Mouse (Mus musculus) layer of hippocampus, postnatal 14 days (tissue): Measurements from ENCODE around the gene Bcl11a. TPM values are rescaled to one million over a fixed set of nuclear protein-coding genes. Genes with fewer than 3 reads are reported as not detected.

ENCODE experiments used
- DNase-seq, 2 experiments: peaks; one replicate each; pipeline ENCODE4 v3.0.0; 2021 to 2022; ENCODE audit warnings: low spot score in 2 of 2, mixed read lengths in 1 of 2
- total RNA-seq, 2 experiments: library from RNA; stranded (reverse); gene quantifications; 2 replicates each; pipeline ENCODE4 v1.2.3; 2021

Gene Bcl11a
- total RNA-seq, 2 experiments from 2014 or later: 125 to 127 TPM

DNA sequence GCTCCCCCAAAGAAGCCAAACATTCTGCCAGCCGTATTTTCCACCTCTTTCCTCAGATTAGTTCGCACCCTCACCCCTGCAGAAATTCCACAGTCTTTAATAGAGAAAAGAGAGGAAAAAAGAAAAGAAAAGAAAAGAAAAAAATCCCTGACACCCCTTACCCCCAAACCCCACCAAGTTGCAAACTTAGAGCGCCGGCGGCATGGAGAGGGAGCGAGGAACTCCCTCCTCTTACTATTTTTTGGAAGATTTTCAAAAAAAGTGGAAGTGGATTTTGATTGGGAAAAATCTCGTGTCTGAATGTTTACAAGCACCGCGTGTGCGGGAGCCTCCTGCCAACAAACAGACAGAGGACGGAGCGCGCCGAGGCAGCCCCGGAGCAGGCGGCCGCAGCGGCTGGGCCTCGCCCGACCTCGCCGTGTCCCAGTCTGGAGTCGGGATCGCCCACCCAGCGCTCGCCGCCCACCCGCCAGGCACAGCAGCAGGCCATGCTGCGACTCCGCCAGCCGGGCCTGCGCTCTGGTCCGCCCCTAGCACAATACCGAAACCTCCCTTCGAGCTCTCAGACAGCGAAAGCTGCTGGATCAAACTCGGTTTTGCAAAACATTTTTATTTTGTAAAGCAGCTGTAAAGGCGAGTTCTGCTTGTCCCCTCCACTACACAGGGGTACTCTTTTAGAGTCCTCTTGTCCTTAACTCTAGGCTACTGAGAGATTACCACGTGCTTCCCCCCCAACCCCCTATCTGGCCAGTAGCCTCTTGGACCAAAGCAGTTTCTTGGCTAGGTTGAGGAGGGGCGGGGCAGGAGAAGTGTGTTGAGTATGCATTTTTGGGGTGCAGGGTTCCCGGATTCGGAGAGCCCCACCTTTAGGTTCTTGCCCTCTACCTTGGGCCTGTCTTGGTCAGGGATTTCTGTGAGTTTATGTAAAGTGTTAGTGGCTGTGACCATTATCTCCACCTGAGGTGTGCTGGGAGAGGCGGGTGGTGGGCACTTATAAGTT, 1.8 kb downstream of the Bcl11a start:
- no peak for DNase-seq

DNA sequence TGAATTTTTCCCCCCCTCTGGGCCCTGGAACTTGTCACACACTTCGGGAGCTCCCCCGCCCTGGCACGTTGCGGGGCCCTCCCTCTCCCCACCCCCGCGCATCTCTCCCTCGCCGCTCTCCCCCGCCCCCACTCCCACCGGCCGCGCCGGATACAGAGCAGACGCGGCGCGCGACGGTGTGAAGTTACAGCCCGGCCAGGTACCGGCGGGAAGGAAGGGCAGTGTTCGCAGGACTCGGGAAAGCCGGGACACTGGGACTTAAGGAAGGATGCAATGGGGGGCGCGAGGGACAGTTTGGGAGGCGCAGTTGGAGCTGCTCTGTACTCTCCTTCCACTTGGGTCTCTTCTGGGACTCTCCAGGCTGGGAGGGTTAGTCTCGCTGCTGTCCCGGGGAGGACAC, 2.7 kb downstream of the Bcl11a start:
- no peak for DNase-seq

DNA sequence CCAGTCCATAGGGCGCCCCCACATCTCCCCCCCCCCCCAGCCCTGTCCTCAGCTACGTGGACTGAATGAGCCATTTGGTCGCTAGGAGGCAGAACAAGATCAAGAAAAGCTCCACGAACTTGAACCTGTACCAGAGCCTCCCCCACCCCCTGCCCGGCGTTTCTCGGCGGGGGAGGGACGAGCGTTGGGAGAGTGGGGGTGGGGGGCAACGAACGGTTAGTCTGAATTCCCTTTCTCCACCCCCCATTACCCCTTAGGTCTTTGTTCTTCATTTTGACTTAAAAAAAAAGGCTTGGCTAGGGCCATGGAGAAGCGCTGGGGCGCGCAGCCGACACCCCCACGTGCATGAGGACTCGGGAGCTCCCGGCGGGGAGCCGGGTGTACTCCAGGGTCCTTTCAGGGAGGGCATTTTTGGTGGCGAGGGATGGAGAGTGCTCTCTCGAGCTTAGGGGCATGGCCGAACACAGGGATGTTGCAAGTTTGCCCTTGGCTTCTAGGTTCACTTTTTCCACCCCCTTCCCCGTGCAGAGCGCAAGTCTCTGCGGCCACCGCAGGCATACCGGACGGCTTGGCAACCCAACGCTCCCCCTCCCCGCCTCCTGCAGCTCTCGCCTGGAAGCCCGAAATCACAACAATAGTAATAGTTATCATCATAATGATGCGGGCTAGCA, 3.3 kb downstream of the Bcl11a start:
- DNase-seq: peak in 1 of 2 experiments; percentile 83

DNA sequence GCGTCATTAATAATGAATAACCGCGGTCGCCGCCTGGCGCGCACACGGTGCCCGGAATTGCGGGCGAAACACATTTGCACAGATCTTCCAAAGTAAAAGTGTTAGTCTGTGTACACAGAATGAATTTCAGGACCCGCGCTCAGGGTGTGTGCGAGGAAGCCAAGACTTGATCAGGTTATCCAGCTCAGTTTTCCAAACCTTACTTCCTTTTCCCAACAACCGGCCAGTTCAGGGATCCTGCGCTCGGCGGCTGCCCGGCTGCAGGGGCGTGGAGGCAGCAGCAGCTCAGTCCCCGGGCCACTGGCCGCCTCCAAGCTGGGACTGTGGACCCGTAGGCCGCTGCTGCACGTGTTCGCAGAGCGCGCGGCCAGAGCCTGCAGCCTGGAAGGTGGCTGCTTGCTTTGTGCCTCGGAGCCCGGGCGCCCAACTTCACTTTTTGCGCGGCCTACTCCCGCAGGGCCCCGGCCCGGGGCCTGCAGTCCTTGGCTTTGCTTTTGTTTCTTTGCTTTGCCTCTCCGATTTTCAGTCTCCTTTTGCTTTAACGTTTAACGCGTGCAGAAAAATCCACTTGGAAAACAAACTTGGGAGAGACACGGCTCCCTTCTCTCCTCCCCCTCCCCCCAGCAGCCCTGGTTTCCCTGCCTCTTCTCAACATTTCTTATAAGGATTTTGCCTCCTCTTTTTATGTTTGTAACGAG, 4.0 kb downstream of the Bcl11a start:
- no peak for DNase-seq

DNA sequence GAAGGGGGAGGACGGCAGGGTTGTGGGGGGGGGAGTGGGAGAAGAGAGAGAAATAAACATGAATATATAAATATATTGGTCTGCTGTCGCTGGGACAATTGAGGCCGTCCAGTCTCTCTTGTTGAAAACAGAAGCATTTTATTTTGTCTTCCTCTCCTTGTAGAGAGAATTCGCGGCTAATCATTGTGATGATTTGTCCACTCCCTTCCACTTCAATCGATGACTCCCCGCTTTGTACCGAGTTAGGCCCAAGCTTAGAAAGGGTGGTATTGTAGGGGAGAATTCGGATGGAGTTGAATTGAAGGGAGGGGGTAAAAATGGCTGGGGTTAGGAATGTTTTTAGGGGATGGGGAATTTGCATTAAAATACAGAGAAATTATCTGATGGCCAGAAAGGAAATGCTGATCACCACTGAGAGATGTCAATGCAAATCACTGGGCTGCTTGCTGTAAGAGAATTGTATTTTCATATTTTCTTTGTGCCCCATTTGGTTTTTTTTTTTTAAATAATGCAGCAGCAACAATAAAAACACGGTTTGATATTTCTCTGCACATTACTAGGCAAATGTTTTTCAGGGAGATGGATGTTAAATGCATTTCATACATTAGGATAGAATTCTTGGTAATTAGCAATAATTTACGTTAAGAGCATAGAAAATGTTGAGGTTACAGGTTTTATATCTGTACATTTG, 4.7 kb downstream of the Bcl11a start:
- DNase-seq: no peak

DNA sequence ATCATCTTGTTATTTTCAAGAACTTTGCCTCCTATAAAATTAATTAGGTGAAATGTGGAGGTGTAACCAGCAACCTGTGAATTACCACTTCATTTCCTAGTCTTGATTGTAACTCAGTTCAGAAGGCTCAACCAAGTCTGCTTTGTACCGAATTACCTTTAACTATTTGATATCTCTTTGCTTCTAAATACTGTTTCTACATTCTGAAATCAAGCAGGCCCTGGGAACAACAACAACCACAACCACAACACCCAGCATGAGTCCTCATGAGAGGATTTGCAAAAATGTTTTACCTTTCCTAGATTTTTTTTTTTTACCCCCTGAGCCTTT, 5.2 kb downstream of the Bcl11a start:
- no peak for DNase-seq

DNA sequence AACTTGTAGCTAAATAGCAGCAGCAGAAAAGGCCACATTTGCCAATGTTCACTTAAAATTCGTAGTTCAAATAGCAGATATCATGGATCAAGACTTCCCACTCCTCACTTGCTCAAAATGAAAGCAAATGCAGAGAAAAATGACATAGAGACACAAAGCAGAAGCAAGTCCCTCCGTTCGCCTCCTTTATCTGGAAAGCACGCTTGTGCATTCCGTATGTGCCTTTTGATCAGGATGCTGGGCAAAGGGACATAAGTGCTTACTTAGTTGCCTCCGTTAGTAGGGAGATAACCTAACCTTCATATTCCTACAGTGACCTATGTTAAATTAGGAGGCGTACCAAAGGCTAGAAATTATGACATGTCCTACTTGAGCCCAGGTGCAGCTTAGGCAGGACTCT, 5.6 kb downstream of the Bcl11a start:
- peak in 1 of 2 experiments; percentile 39 for DNase-seq

DNA sequence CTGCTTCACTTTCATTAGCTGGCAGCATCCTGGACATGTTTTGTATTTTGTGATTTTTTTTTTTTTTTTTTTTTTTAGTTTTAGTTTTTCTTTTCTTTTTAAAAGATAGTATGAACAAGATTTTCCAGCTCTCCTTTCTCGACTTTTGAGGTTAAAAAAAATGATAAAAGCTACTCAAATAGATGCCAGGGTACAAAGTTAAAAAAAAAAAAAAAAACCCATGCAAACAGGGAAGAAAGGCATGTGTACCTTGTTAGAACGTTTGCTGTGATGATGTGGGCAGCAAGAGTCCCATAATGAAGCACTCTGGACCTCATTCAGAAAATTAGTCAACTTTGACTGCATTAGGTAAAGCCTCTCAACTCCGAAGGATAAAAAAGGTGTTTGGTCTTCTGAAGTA, 6.2 kb downstream of the Bcl11a start:
- no peak for DNase-seq

DNA sequence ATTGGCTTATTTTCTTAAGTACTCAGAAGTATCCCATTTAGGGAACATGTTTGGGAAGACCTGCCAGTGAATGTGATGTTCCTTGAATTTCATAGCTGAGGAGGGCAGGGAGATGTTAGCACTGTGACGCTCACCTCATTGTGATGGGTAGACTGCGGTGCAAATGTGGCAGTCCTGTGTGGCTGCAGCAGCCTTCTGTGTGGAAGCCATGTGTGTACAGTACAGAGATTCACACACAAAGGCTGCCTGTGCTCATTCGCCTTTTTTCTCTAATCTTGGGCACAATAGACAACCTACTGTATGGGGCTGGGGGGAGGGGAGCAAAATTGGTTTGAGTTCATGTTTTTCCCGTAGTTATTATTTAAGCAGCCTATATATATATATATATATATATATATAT, 6.7 kb downstream of the Bcl11a start:
- no peak for DNase-seq

DNA sequence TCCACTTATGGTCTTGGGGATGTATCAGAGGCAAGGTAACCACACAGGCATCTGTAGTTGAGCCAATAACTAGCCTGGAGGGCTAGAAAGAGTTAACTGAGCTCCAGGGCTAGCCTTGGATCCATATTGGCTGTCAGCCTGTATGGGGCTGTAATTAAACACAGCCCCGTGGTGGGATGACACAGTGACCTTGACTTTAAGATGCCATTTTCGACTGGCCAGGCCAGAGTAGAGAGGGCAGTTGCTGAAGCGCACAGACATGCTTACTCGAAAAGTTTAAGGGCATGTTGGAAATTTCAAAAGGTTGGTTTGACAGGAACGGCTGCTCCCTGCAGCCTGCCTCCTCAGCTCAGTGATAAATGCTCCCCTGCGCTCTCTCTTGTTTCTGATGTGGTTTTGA, 8.1 kb downstream of the Bcl11a start:
- DNase-seq: no peak

DNA sequence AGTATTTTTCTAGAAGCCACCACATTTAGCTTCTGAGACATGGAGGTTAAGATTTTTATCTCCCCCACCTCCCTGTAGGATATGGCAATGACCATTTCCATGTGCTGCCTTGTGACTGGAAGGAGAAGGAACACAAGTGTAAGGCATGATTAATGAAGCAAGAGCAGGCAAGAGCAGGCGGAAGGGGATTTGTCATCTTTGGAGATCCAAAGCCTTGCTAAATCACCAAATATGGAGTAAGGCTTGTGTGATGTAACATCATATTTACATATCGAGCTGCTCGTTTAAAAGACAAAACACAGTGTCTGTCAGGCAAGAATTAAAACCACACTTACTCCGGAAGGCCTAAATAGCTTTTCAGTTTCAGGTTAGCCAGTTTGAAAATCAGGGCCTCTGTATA, 9.2 kb downstream of the Bcl11a start:
- DNase-seq: no peak

DNA sequence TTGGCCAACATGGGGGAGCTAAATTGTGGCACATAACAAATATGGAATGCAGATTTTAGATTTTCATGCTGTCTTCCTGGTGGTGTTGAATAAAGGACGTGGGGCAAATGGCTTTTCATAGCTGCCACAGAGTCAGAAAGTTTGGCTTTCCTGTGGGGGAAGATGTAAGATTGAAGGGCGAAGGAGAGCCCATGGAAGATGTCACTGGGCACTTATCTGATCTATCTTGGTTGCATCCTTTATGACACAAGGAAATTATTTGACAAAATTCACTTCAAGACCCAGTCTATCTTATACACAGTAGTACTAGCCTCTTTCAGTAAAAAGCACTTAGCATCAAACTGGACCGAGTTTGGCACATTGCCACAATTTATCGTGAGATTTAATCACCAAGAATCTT, 12.6 kb downstream of the Bcl11a start:
- no peak for DNase-seq

DNA sequence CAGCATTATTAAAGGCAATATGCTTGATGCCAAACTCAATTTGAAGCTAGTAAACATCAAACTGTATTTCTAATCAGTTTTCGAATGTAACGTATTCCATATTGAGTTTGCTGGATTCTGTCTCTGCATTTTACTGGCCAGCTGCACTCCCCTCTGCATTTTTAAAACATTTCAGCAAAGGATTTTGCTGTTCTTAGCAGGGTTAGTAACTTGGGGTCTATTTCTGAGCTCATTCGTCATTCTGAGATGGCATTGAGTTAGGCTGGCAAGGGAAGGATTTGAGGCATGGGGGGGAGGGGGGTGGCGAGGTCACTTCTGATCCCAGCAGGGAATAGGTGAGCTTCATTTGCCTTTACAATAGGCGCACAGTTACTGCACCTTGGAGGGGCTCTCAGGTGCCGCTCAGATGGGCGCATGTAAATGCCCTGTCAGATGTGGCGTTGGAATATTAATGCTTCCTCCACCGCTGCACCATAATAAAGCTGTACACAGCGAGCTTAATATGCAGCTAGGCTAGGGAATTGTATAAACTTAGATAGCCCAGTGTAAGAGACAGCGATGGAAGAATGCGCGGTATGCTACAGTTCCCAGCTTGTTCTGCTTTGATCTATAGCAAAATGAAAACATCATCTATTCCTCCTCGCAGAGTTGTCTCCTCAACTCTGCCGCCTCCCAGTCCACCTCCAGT, 13.7 kb downstream of the Bcl11a start:
- no peak for DNase-seq

DNA sequence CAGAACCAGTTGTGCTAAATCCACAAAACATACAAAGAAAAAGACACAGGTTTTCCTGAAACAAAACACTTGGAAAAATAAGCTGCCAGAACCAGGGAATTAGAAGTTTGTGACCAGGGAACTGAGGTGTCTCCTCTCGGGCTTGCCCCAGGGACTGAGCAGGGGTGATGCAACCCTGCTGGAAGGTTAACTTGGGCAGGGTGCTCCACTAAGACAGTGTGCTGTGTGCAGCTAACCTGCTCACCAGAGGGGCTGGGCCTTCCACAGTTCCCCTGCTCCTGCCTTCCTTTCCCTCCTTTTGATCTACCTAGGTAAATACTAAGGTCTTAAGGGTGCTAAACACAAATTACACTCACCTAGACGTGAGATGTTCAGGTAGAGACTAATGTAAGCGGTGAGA, 14.8 kb downstream of the Bcl11a start:
- no peak for DNase-seq

DNA sequence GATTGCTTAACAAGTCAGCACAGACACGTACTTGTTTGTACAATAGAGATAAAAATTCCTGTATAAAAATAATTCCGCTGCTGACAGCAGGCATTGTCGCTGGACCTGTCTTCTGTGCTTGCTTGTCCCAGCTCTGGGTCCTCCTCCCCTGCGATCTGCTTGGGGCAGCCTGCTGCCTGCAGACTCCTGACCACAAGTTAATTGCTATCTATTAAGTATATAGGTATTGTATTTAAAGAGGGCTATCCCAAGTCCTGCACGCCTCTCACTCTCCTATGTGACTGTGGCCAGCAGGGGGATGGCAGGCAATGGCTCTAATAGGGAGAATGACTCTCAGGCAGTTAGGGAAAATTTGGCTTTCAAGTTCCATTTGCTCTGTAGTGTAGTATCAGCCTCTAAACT, 16.2 kb downstream of the Bcl11a start:
- peak in 1 of 2 experiments; percentile 32 for DNase-seq

DNA sequence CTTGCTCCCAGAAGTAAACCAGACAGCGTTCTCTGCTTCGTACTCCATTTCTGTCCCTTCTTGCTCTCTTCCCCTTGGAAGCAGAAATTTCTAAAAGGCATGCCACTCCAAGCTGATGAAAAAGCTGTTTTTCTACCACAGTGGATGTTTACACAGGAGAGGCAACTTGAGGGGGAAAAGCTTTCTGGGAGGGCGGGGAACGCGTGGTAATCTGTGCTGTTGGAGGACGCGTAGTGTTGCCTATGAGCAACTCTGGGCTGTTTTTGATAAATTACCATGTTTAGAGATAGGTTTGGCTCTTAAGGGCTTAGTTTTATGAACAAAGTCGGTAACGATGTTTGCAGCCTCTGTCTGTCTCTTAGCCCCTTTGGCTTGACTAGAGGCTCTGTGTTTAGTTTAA, 17.4 kb downstream of the Bcl11a start:
- no peak for DNase-seq

DNA sequence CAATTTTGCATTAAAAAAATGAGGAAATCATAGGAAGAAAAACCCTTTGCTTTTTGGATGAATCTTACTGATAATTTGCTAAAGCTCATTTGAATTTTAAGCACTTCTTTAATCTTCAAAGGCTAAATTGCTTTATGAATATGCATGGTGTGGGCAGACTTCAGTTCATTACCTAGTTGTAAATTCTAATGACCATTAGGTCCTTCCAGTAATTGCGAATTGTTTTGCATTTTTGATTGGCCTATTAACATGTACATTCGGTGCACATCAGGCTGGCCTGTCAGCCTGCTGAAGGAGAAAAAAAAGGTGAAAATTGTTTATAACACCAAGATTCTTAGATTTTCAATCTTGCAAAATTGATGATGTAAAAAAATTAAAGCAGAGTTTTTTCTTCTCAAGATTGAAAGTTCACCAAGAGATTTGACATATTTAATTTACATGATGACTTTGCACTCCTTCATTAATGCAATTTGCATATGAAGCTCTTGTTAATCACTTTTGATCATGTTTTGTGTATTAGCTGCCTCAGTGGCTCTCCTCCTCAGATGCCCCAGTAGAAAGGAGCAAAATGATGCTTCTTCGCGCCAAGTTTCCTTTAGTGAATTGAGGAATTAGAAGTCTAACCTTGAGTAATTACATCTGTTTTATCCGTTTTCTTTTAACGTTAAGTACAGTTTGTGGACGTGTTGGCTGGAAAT, 17.9 kb downstream of the Bcl11a start:
- no peak for DNase-seq

DNA sequence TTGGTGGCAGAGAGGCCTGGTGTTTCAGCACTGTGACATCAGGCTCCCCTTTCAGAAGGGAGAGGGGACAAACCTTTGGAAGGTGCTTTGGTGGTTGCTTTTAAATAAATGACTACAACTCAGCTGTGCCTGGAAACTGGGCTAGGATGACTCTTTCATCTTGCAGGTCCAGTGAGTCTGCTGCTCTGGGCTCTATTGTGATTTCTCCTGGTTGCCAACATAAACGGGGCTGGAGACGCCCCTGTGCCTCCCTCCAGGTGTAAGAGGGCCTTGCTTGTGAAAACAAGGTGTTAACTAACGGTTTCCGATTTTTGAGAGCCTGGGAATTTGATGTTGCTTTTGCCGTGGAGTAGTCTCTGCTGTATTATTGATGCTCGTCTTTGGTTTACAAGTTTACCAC, 18.6 kb downstream of the Bcl11a start:
- no peak for DNase-seq

DNA sequence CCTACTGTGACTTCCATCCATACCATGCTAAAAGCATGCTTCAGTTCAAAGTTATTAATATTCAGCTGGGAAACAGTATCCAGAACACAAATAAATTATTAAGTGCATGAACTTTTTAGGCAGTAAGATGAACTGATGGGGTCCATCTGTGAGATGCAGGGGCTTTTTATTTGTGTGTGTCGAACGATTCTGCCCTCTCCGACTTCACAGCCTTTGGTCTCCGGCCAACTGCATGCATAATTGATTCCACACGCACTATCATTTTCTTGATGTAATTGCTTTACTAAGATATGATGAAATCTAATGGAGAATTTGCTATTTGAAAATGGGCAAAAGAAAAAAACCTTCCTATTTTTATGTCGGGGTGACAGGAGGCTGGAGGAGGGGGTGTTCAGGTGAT, 19.2 kb downstream of the Bcl11a start:
- DNase-seq: no peak

DNA sequence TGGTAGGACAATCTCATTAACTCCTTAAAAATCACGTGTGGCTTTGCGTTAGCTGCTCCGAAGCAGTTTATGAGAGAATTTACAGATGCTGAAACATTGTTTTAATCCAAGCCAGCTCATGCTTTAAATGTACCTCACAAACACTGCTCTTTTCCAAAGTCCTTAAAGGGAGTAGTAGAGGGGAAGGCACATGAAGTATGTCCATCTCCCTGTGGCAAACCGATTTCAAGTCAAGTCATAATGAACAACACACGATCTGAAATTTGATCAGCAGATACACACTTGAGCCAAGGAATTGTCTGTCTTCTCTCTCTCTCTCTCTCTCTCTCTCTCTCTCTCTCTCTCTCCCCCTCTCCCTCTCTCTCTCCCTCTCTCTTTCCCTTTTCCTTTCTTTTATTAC, 20.2 kb downstream of the Bcl11a start:
- no peak for DNase-seq
